Mouse (Mus musculus): Measurements from ENCODE around the gene Prss56.

The Prss56 gene

GRCm38 (mm10) chr1:87185526-87185925 lies 2.4 kb downstream of the Prss56 start:
- no peak for DNase-seq (ENCODE audit: low read depth)

GRCm38 (mm10) chr1:87186261-87187036 lies 3.3 kb downstream of the Prss56 start:
- no peak for DNase-seq (ENCODE audit: low read depth)

GRCm38 (mm10) chr1:87187037-87187355 lies 3.9 kb downstream of the Prss56 start:
- peak; percentile 36 for DNase-seq (ENCODE audit: low read depth)

DNA sequence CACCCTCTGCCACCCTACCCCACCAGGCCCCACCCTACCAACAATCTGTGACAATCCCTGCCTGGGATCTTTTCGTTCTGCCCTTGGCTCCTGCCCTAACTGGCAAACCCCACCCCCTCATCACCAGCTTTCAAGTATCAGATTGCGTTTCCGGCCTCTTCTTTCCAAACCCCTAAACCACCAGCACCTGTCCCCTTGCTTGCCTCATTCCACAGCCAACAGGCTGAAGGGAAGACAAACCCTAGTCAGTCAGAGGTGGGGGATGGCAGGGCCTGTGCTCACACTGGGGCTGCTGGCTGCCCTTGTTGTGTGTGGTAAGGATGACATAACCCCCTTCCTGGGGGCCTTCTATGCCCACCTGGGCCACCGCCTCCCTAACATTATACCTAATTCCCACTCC lies 7.3 kb downstream of the Prss56 start, which contains the start of gene Chrnd:
Chrnd (plus strand) TSS at position 179 of the 400 bp plus-strand sequence.
- no peak for DNase-seq (ENCODE audit: low read depth)

- no peak for DNase-seq (ENCODE audit: low read depth)
These were observed 14.2 kb downstream of the Prss56 start for GRCm38 (mm10) chr1:87197296-87197695.

DNA sequence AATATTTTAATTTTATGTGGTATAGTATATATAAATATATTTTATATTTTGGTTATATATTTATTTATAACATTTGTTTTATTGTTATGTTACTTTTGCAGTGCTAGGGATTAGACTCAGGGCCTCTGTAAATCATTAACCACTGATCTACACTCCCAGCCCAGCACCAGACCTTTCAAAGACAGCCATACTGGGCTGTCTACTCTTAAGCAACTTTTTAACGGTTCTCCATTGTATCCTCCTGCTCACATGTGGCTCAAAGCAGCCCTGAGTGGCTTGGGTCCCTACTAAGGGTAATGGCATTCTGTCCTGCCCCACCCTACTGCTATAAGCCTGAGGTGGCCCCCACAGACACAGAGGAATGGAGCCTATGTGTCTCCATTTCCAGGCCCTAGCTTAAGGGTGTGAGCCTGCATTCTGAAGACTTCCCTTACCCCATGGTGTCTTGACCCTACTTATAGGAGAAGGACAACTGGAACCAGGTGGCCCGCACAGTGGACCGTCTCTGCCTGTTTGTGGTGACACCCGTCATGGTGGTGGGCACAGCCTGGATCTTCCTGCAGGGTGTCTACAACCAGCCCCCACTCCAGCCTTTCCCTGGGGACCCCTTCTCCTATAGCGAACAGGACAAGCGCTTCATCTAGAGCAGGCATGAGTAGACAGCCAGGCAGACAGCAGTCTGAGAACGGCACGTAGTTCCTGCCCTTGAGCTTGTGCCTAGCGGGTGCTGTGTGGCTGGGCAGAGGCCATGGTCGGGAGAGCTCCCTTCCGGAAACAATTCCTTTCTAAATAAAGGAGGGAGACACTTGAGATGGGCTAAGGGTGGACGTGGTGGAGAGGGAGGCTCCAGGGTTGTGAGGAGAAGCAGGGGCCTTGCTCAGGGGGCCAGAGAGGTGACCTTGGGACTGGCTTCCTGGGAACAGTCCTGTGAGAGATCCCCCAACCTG lies 15.3 kb downstream of the Prss56 start:
- DNase-seq (ENCODE audit: low read depth) = no peak

DNA sequence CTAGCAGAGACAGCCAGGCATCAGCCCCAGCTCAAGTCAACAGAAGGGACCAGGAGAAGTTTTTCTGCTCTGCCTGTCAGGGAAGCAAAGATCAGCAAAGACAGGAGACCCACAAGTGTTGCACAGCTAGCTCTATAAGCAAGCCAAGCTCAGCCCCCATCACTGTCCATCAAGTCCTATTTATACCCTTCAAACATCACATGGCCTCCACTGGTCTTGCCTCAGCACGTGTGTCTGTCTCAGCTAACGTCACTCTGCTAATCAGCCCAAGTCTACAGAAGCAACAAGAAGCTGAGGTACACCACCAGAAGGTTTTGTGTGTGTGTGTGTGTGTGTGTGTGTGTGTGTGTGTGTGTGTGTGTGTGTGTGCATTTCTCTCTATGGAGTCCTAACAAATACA lies 17.7 kb downstream of the Prss56 start:
- no peak for DNase-seq (ENCODE audit: low read depth)

GRCm38 (mm10) chr1:87201848-87202247 lies 18.7 kb downstream of the Prss56 start:
- no peak for DNase-seq (ENCODE audit: low read depth)

DNA sequence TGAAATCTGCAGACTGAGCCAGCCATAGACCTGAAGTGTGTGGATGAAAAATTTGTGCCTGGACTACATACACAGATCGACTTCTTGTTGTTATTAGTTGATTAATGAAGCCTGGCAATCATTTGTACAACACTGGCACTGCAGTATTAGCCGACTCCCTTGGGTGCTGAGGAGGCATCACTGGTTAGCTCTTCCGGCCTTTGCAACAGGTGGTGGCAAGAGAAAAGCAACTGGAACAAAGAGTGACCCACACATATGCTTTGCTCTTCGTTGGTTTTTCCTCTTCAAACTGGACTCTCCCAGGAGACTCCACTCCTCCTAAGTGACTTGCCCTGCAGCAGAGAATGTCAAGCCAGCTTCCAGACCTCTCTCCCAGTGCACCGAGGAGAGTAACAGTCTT lies 20.7 kb downstream of the Prss56 start:
- no peak for DNase-seq (ENCODE audit: low read depth)

DNA sequence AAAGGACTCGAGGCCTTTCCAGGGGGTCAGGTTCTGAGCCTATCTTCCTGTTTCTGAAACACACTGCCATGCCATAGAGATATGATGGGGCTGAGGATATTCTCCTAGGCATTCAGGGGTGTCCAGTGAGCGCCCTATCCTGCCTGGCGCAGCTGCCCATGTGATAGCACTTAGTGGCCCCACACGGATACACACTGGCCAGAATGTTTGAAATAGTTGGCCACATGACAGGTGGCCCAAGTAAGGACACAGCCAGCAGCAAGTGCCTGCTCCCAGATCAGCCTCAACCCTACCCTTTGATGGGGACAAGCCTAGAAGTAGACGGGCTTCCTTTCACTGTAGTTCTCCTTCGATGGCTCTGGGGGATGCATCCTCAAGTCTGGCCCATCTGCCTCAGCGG lies 21.4 kb downstream of the Prss56 start, which contains the start of gene Chrng:
Chrng (plus strand) TSS at position 193 of the 400 bp plus-strand sequence.
- DNase-seq (ENCODE audit: low read depth) = no peak

GRCm38 (mm10) chr1:87205038-87205437 lies 21.9 kb downstream of the Prss56 start:
- DNase-seq (ENCODE audit: low read depth) = no peak

GRCm38 (mm10) chr1:87205502-87205901 lies 22.4 kb downstream of the Prss56 start:
- no peak for DNase-seq (ENCODE audit: low read depth)

DNA sequence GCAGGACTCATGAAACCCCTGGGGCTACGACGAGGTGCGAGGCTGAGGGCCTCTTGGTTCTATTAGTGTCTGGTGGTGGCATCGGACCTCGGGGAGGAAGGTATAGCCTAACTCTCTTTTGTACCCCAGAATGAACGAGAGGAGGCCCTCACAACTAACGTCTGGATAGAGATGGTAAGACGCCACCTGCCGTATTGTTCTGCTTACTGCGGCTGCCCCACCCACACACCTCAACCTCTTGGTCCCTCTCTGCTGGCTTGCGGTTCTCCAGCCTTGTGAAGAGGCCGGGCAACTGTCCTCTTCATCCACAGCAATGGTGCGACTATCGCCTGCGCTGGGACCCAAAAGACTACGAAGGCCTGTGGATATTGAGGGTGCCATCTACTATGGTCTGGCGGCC lies 23.2 kb downstream of the Prss56 start:
- no peak for DNase-seq (ENCODE audit: low read depth)

DNA sequence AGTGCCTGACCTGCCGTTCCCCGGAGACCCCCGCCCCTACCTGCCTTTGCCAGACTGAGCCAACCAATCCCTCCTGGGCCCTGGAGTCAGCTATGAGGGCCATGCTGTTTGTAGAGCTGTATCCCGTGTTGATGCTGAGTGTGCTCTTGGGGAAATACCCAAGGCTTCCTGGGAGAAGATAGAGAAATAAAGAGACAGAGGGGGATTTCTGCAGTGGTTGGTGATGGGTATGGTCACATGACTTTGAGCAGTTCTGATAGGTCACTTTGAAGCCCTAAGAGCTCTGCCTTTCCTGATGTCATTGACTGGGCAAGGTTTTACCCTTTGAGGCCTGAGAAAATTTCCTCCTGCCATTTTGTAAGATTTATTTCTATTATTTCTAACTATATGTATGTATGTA lies 28.3 kb downstream of the Prss56 start:
- DNase-seq (ENCODE audit: low read depth) = no peak

- DNase-seq (ENCODE audit: low read depth) = peak; percentile 87
These were observed 30.9 kb downstream of the Prss56 start, which contains the start of gene Eif4e2 for GRCm38 (mm10) chr1:87213735-87214704. Eif4e2 (plus strand) TSS chr1:87213914.

- no peak for DNase-seq (ENCODE audit: low read depth)
These were observed 31.6 kb downstream of the Prss56 start for GRCm38 (mm10) chr1:87214748-87215147.

- DNase-seq (ENCODE audit: low read depth) = no peak
These were observed 34.8 kb downstream of the Prss56 start for GRCm38 (mm10) chr1:87217938-87218337.

GRCm38 (mm10) chr1:87225739-87226138 lies 42.6 kb downstream of the Prss56 start:
- DNase-seq (ENCODE audit: low read depth) = no peak

GRCm38 (mm10) chr1:87226409-87227159 lies 43.5 kb downstream of the Prss56 start:
- no peak for DNase-seq (ENCODE audit: low read depth)

- DNase-seq (ENCODE audit: low read depth) = no peak
These were observed 44.0 kb downstream of the Prss56 start for GRCm38 (mm10) chr1:87227160-87227550.

DNA sequence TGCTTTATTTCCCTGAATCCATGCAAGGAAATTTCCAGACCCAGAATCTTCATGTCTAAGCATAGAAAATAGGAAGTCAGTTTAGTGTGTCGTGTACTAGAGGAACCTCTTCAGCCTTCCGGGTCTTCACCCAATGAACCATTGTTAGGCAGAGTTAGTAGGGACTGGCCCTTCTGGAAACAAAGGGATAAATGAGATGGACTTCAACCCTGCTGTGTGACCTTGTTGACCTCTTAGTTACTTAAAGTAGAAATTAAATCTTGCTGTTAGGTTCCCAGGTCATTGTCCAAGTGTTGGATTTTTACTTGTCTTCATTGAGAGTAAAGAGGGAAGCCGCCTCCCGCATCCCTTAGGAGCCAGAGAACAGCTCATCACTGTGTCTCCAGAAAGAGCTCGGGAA lies 47.5 kb downstream of the Prss56 start:
- DNase-seq (ENCODE audit: low read depth) = no peak

Measured in c-Kit-positive CD71-positive TER-119-negative erythroid progenitor cells, embryonic 14.5 days (primary cell).